Mouse (Mus musculus): ENCODE measurements around the gene Zfp706. TPM values are rescaled to one million over a fixed set of nuclear protein-coding genes. Genes with fewer than 3 reads are reported as not detected.

Gene Zfp706
- polyA plus RNA-seq, 1 experiment from 2014 or later, result 460 TPM

DNA sequence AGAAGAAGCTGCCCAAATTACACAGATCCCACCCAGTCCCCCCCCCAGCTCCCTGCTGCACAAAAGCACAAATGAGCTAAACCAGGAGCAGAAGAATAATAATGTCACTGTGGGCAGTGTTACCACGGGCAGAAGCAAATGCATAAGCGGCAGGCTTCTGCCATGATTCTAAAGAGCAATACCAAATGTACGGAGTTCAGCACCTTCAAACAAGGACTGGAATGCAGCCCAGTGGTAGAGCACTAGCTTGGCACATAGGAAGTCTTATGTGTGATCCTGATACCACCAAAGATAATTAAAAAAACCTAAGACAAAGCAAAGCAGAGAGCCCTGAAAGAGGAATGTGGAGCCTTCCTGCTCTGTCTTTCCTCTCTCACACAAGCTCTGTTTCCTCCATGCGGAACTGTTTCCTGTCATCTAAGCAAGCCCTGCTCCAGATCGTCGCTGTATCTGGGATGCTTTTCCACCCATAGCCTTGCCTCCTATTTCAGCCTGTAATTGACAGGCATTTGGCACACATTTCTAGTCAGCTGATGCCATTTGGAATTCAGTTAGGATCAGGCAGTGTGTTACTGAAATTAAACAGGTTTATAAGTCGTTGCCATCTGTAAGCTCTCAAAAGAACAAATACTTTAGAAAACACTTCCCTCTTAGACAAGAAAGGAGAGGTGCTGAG is 29.0 kb upstream of the Zfp706 start:
- H3K9me3 ChIP-seq (replicated peaks), result no peaks in the 10 kb centered on the region
- H3K4me1 ChIP-seq (replicated peaks), result peaks cover 18% of the 10 kb centered on the region
- H3K27ac ChIP-seq, result peak overlapping the region; percentile 60
- H3K4me3 ChIP-seq, result no peak overlapping the region
- H3K4me2 ChIP-seq, result peak overlapping the region; percentile 23
- 20% methylated on average over 7 of the region's 7 CpGs for WGBS
- H3K27me3 ChIP-seq, result no peaks in the 10 kb centered on the region
- ATAC-seq (replicated peaks; ENCODE audit: insufficient number of reproducible peaks, insufficient read depth, low FRiP score, low read depth), result peak; percentile 67; the same call in 1 of the 2 replicates
- H3K36me3 ChIP-seq, result no peaks in the 10 kb centered on the region
- H3K9ac ChIP-seq, result no peak overlapping the region

DNA sequence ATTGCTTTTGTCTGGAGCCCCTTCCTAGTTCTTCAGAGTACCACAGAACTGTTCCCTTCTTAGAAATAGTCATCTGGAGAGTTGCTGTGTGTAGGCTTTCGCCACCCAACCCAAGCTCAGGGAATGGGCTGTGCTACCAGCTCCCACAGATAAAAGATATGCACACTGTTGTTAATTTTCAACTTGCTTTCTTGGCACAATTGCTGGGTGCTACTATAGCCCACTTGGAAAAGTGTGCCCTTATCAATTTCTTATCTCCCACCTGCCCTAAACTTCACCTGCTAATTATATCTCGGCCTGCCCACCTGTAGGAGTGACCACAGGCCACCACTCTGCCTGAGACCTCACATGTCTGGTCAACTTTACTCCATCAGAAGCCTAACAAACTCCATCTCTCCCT is 26.6 kb upstream of the Zfp706 start:
- Histone ChIP-seq H3K4me1 (replicated peaks) (peaks cover 22% of the 10 kb centered on the region), H3K27me3 (no peaks in the 10 kb centered on the region), H3K9ac (no peak overlapping the region), H3K36me3 (no peaks in the 10 kb centered on the region), H3K27ac (no peak overlapping the region), H3K4me3 (no peak overlapping the region), H3K4me2 (no peak overlapping the region), H3K9me3 (replicated peaks) (no peaks in the 10 kb centered on the region)
- WGBS, result 70% methylated on average over 2 of the region's 2 CpGs
- no peak for ATAC-seq (replicated peaks; ENCODE audit: insufficient number of reproducible peaks, insufficient read depth, low FRiP score, low read depth)

DNA sequence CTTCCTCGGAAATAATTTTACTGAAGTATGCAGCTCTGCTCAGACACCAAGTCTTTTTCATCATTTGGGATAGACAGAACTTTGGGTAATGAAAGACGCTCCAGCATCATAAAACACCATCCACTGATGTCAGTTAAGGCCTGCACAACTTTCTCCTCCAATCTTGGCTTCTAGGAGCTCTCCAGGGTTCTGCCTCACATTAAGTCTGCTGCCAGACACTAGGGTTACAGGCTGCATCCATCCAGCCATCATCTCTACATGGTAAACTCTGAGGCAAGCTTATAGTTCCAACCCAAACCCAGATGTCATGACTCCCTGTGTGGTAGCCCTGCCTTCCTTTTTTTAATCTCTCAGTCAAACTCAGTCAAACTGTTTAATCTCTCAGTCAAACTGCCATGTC is 25.9 kb upstream of the Zfp706 start:
- no peak overlapping the region for H3K27ac ChIP-seq
- H3K9ac ChIP-seq, result no peak overlapping the region
- H3K36me3 ChIP-seq, result no peaks in the 10 kb centered on the region
- no peak for ATAC-seq (replicated peaks; ENCODE audit: insufficient number of reproducible peaks, insufficient read depth, low FRiP score, low read depth)
- H3K4me1 ChIP-seq (replicated peaks), result peaks cover 18% of the 10 kb centered on the region
- no peak overlapping the region for H3K4me2 ChIP-seq
- no peaks in the 10 kb centered on the region for H3K27me3 ChIP-seq
- no peaks in the 10 kb centered on the region for H3K9me3 ChIP-seq (replicated peaks)
- 76% methylated on average over 2 of the region's 2 CpGs for WGBS
- H3K4me3 ChIP-seq, result no peak overlapping the region

DNA sequence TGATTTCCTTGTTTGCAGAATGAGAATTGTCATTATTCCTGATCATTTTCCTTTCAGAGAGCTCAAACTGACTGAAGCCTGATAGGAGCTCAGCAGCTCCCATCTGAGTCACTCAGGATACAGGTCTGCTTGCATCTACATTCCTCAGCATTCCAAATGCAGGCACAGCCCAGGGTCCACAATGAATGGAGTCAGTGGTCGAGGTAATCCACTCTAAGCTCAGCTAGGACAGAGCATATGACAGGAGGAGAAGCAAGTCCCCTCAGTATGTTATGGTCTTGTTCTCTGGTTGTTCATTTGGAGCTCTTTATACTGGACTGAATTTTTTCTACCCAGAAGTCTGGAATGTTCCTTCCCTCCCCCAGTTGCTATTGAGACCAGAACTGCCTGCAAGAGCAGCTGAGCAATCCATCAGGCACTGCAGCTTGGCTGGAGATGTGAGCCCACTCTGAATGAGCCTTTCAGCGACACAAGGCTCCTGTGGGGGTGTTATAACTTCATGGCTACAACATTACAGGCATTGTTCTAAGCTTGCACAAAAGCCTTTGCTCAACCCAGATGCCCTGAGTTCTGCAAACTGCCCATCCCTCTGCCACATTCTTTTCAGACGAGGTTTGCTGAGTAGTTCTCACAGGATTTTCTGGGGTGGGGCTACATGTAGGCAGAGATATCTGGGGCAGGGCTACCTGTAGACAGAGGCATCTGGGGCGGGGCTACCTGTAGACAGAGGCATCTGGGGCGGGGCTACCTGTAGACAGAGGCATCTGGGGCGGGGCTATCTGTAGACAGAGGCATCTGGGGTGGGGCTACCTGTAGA is 24.0 kb upstream of the Zfp706 start:
- H3K4me2 ChIP-seq, result no peak overlapping the region
- ATAC-seq (replicated peaks; ENCODE audit: insufficient number of reproducible peaks, insufficient read depth, low FRiP score, low read depth), result no peak
- WGBS, result 34% methylated on average over 6 of the region's 6 CpGs
- no peaks in the 10 kb centered on the region for H3K9me3 ChIP-seq (replicated peaks)
- H3K27ac ChIP-seq, result no peak overlapping the region
- H3K36me3 ChIP-seq, result no peaks in the 10 kb centered on the region
- H3K9ac ChIP-seq, result no peak overlapping the region
- H3K27me3 ChIP-seq, result no peaks in the 10 kb centered on the region
- peaks cover 10% of the 10 kb centered on the region for H3K4me1 ChIP-seq (replicated peaks)
- H3K4me3 ChIP-seq, result no peak overlapping the region

DNA sequence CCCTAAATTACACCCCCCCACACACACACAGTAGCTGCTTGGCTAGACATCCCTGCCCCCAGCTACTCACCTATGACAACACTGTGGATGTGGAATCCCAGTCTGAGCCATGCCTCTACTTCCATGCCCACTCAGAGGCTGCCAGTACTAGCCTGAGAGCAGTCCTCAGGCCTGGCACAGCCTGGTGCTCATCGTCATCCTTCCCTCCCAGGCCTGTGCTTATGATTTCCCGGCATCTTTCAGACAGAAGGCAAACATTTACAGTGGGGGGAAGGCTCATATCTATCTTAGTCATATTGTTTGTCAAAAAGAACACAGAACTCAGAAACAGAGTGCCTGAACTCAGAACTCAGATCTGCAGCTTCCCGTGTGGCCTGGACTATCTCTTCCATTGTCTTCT is 23.4 kb upstream of the Zfp706 start:
- H3K9me3 ChIP-seq (replicated peaks), result no peaks in the 10 kb centered on the region
- H3K4me1 ChIP-seq (replicated peaks), result 0 out of 2 replicates have a peak, but pooled peaks cover 6% of the 10 kb centered on the region
- H3K4me2 ChIP-seq, result no peak overlapping the region
- no peaks in the 10 kb centered on the region for H3K36me3 ChIP-seq
- no peak overlapping the region for H3K27ac ChIP-seq
- ATAC-seq (replicated peaks; ENCODE audit: insufficient number of reproducible peaks, insufficient read depth, low FRiP score, low read depth), result no peak
- 67% methylated on average over 3 of the region's 3 CpGs for WGBS
- H3K4me3 ChIP-seq, result no peak overlapping the region
- no peak overlapping the region for H3K9ac ChIP-seq
- H3K27me3 ChIP-seq, result no peaks in the 10 kb centered on the region

GRCm38 (mm10) chr15:37027956-37028355 is 20.4 kb upstream of the Zfp706 start:
- Histone ChIP-seq H3K27me3 (no peaks in the 10 kb centered on the region), H3K4me3 (no peak overlapping the region), H3K9me3 (replicated peaks) (no peaks in the 10 kb centered on the region), H3K4me1 (replicated peaks) (0 out of 2 replicates have a peak, but pooled peaks cover 6% of the 10 kb centered on the region), H3K9ac (no peak overlapping the region), H3K36me3 (no peaks in the 10 kb centered on the region), H3K27ac (no peak overlapping the region), H3K4me2 (no peak overlapping the region)
- ATAC-seq (replicated peaks; ENCODE audit: insufficient number of reproducible peaks, insufficient read depth, low FRiP score, low read depth), result no peak

DNA sequence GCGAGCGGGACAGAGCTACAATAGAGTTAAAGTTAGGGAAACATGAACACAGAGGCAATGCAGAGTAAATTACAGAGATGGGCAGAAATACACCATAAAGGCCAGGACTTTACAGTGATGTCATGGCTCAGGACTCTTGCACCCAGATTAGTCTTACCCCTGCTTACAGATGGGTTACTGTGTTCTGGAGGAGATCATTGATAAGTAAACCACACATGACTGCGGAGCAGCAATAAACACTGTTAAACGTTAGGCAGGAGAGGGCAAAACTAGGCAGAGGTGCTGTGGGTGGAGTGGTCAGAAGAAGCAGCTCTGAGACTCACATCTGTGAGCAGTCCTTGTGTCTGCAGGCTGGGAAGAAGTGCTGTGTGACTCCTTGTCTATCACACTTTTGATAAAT is 18.9 kb upstream of the Zfp706 start:
- Histone ChIP-seq H3K9ac (no peak overlapping the region), H3K4me1 (replicated peaks) (0 out of 2 replicates have a peak, but pooled peaks cover 2% of the 10 kb centered on the region), H3K36me3 (no peaks in the 10 kb centered on the region), H3K9me3 (replicated peaks) (no peaks in the 10 kb centered on the region), H3K4me2 (no peak overlapping the region), H3K4me3 (no peak overlapping the region), H3K27ac (no peak overlapping the region), H3K27me3 (no peaks in the 10 kb centered on the region)
- WGBS, result 66% methylated on average over 4 of the region's 4 CpGs
- no peak for ATAC-seq (replicated peaks; ENCODE audit: insufficient number of reproducible peaks, insufficient read depth, low FRiP score, low read depth)

DNA sequence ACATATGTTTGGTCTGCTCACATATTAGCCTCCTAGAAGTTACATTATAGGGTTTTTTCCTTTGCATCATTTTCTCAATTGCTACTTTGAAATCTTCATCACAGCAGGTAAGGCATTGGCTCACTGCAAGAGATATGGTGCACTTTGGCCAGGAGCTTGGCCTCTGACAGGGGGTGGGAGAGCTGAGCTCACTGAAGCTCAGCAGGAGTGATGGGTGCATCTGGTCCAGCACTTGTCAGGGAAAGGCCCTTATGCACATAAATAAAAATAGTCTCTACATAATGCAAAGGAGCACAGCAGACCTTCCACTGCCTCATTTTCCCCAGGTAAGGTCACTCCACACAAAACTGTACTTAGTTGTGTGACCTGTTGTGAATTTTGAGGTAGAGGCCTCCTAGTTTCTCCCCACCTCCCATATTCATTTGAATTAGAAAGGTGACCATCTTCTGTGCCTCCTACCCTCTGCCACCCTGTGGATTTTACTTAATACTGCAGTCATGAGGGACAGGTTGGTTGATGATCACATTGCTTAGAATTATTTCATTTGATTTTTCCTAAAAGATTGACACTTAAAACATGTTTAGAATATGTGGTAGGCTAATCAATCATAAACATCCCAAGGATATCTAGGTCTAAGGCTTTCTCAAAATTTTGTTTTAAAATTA is 13.1 kb upstream of the Zfp706 start:
- H3K4me1 ChIP-seq (replicated peaks), result no peaks in the 10 kb centered on the region
- H3K9ac ChIP-seq, result no peak overlapping the region
- H3K27me3 ChIP-seq, result no peaks in the 10 kb centered on the region
- ATAC-seq (replicated peaks; ENCODE audit: insufficient number of reproducible peaks, insufficient read depth, low FRiP score, low read depth), result no peak
- H3K4me3 ChIP-seq, result no peak overlapping the region
- H3K4me2 ChIP-seq, result no peak overlapping the region
- H3K27ac ChIP-seq, result no peak overlapping the region
- H3K36me3 ChIP-seq, result no peaks in the 10 kb centered on the region
- H3K9me3 ChIP-seq (replicated peaks), result no peaks in the 10 kb centered on the region

- 77% methylated on average over 3 of the region's 3 CpGs for WGBS
- H3K4me2 ChIP-seq, result no peak overlapping the region
- no peaks in the 10 kb centered on the region for H3K4me1 ChIP-seq (replicated peaks)
- no peak overlapping the region for H3K27ac ChIP-seq
- no peaks in the 10 kb centered on the region for H3K36me3 ChIP-seq
- no peak overlapping the region for H3K9ac ChIP-seq
- H3K27me3 ChIP-seq, result no peaks in the 10 kb centered on the region
- no peak for ATAC-seq (replicated peaks; ENCODE audit: insufficient number of reproducible peaks, insufficient read depth, low FRiP score, low read depth)
- H3K9me3 ChIP-seq (replicated peaks), result no peaks in the 10 kb centered on the region
- no peak overlapping the region for H3K4me3 ChIP-seq
These were observed 11.9 kb upstream of the Zfp706 start for GRCm38 (mm10) chr15:37019434-37019833.

- peaks cover 5% of the 10 kb centered on the region for H3K4me1 ChIP-seq (replicated peaks)
- H3K36me3 ChIP-seq, result no peaks in the 10 kb centered on the region
- H3K9me3 ChIP-seq (replicated peaks), result no peaks in the 10 kb centered on the region
- H3K9ac ChIP-seq, result no peak overlapping the region
- H3K27me3 ChIP-seq, result no peaks in the 10 kb centered on the region
- no peak overlapping the region for H3K27ac ChIP-seq
- H3K4me2 ChIP-seq, result no peak overlapping the region
- no peak for ATAC-seq (replicated peaks; ENCODE audit: insufficient number of reproducible peaks, insufficient read depth, low FRiP score, low read depth)
- no peak overlapping the region for H3K4me3 ChIP-seq
- 89% methylated on average over 7 of the region's 7 CpGs for WGBS
These were observed 4.3 kb upstream of the Zfp706 start for GRCm38 (mm10) chr15:37011897-37012296.

DNA sequence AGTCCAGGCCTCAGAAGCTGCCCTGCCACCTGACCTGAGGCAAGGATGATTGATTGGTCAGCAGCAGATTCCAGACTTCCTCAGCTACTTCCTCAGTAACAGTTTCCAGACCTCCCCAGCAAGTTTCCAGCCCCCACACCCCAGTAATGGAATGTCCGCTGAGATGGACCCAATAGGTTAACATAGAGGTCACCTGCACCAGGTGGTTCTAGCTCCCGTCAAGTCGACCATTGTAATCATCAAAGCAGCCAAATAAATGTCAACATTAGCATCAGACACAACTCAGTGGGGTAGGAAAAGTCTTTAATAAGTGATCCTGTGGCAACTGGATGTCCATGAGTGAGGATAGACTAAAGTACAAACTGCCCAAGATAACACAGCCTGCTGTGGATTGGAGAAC is 3.7 kb upstream of the Zfp706 start:
- Histone ChIP-seq H3K36me3 (no peaks in the 10 kb centered on the region), H3K4me2 (no peak overlapping the region), H3K4me1 (replicated peaks) (peaks cover 5% of the 10 kb centered on the region), H3K27me3 (no peaks in the 10 kb centered on the region), H3K9ac (no peak overlapping the region), H3K27ac (no peak overlapping the region), H3K9me3 (replicated peaks) (no peaks in the 10 kb centered on the region), H3K4me3 (no peak overlapping the region)
- 75% methylated on average over 3 of the region's 3 CpGs for WGBS
- no peak for ATAC-seq (replicated peaks; ENCODE audit: insufficient number of reproducible peaks, insufficient read depth, low FRiP score, low read depth)

All from heart, embryonic 15.5 days (tissue).